Mouse (Mus musculus) CD4-positive naive resting alpha-beta T cell, adult 57 days (primary cell): Measurements from ENCODE around the gene Gm9044. TPM values are rescaled to one million over a fixed set of nuclear protein-coding genes. Genes with fewer than 3 reads are reported as not detected.

Experiments used
- total RNA-seq: library from RNA; stranded (reverse); gene quantifications from one replicate; pipeline ENCODE4 v1.2.4, GENCODE M21; 2023

The Gm9044 gene
- not detected for total RNA-seq

GRCm38 (mm10) chr10:118332308-118332707, at the start of gene Gm9044:
Gene Gm9044 (minus strand): TSS chr10:118332408.

DNA sequence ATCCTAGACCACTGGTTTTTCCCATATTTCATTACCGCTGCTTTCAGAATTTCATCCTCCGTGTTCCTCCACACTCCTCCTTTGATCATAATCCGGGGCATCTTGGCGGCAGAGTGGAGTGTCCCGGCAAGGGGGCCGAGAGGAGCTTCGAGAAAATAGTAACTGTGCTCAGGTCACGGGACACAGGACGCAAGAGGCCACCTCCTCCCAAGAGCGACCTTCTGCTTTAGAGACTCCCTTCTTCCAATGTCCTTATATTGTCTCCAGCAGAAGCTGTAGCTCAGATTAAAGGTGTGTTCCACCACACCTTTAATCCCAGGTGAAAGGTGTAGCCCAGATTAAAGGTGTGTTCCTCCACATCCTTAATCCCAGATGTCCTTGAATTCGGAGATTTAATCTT, 21.8 kb upstream of the Gm9044 start, which contains the start of gene Gm9049:
TSS of gene Gm9049 (minus strand) at position 101 of the 400 bp plus-strand sequence.

DNA sequence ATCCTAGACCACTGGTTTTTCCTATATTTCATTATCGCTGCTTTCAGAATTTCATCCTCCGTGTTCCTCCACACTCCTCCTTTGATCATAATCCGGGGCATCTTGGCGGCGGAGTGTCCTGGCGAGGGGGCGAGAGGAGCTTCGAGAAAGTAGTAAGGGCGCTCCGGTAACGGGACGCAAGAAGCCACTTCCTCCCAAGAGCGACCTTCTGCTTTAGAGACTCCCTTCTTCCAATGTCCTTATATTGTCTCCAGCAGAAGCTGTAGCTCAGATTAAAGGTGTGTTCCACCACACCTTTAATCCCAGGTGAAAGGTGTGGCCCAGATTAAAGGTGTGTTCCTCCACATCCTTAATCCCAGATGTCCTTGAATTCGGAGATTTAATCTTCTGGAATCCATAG, 16.4 kb upstream of the Gm9044 start, which contains the start of gene Gm9048:
TSS of gene Gm9048 (minus strand) at position 101 of the 400 bp plus-strand sequence.

GRCm38 (mm10) chr10:118343155-118343554, 10.9 kb upstream of the Gm9044 start, which contains the start of gene Gm9046:
Gene Gm9046 (minus strand): TSS chr10:118343255.

DNA sequence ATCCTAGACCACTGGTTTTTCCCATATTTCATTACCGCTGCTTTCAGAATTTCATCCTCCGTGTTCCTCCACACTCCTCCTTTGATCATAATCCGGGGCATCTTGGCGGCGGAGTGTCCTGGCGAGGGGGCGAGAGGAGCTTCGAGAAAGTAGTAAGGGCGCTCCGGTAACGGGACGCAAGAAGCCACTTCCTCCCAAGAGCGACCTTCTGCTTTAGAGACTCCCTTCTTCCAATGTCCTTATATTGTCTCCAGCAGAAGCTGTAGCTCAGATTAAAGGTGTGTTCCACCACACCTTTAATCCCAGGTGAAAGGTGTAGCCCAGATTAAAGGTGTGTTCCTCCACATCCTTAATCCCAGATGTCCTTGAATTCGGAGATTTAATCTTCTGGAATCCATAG, 5.5 kb upstream of the Gm9044 start, which contains the start of gene Gm9045:
TSS of gene Gm9045 (minus strand) at position 101 of the 400 bp plus-strand sequence.

DNA sequence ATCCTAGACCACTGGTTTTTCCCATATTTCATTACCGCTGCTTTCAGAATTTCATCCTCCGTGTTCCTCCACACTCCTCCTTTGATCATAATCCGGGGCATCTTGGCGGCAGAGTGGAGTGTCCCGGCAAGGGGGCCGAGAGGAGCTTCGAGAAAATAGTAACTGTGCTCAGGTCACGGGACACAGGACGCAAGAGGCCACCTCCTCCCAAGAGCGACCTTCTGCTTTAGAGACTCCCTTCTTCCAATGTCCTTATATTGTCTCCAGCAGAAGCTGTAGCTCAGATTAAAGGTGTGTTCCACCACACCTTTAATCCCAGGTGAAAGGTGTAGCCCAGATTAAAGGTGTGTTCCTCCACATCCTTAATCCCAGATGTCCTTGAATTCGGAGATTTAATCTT, 5.3 kb downstream of the Gm9044 start, which contains the start of gene Gm9040:
TSS of gene Gm9040 (minus strand) at position 101 of the 400 bp plus-strand sequence.

GRCm38 (mm10) chr10:118294938-118295337, 37.3 kb downstream of the Gm9044 start, which contains the start of gene Iltifb:
Gene Iltifb (minus strand): TSS chr10:118295038.

Other genes with a start within 250 kb of the Gm9044 start
- 9.4 TPM for gene Mdm1, start 190.6 kb downstream of the Gm9044 start, total RNA-seq
- not detected for gene Il22, start 127.5 kb downstream of the Gm9044 start, total RNA-seq
- 0.53 TPM for gene Gm32717, start 91.6 kb downstream of the Gm9044 start, total RNA-seq
- 0.53 TPM for gene Gm32802, start 73.7 kb downstream of the Gm9044 start, total RNA-seq
- not detected for gene Iltifb, start 37.4 kb downstream of the Gm9044 start, total RNA-seq
- not detected for gene Gm9040, start 5.4 kb downstream of the Gm9044 start, total RNA-seq
- not detected for gene Gm9045, start 5.4 kb upstream of the Gm9044 start, total RNA-seq
- gene Gm9046, start 10.8 kb upstream of the Gm9044 start, total RNA-seq = not detected
- gene Gm9048, start 16.3 kb upstream of the Gm9044 start, total RNA-seq = not detected
- not detected for gene Gm9049, start 21.7 kb upstream of the Gm9044 start, total RNA-seq
- 5.8 TPM for gene Ifng, start 108.6 kb upstream of the Gm9044 start, total RNA-seq